Mouse (Mus musculus): ENCODE data around the gene Zfp775. TPM values are rescaled to one million over a fixed set of nuclear protein-coding genes. Genes with fewer than 3 reads are reported as not detected.
"Not testable (repeated sequence)": the region's sequence is repeated elsewhere in the genome, so short reads cannot be mapped to it uniquely, and the experiment has no call there.

Zfp775 gene
- polyA plus RNA-seq, 2 experiments, result 1.0 to 1.7 TPM

DNA sequence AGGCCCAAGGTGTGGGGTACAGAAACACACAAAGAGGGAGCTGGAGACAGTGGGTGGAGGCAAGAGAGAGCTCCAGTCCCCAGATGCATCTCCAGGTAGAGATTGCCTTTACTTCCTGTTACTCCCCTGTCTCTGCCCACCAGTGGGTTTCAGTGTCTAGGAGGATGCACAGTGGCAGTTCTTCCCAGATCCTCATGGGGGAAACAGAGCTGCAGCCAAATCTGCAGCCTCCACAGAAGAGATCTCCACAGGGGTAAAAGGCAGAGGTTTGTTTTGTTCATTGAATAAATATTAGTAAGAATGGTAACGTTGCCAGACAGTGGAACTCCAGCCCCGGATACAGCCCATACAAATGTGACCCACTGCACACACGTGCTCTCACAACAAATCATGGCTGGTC lies 8.8 kb downstream of the Zfp775 start:
- TF ChIP-seq CTCF (IDR thresholded peaks at IDR 0.05; ENCODE audit: low read depth) (no peak), EP300 (IDR thresholded peaks at IDR 0.05; ENCODE audit: low read depth) (no peak)
- Histone ChIP-seq H3K4me2 (ENCODE audit: low read depth) (no peak overlapping the region), H3K9ac (replicated peaks) (no peak overlapping the region), H3K27me3 (ENCODE audit: control insufficient read depth, insufficient read depth, low read length) (no peaks in the 10 kb centered on the region), H3K4me3 (ENCODE audit: insufficient read depth in 1 of 2, low read depth in 2 of 2, low read length in 2 of 2) (no peak overlapping the region), H3K36me3 (replicated peaks; ENCODE audit: control insufficient read depth, insufficient read depth, low read depth) (no peaks in the 10 kb centered on the region), H3K9me3 (ENCODE audit: control insufficient read depth, low read length) (no peaks in the 10 kb centered on the region), H3K27ac (no peak overlapping the region), H3K4me1 (replicated peaks; ENCODE audit: control insufficient read depth in 2 of 2, insufficient read depth in 2 of 2, low read length in 1 of 2) (no peaks in the 10 kb centered on the region; a peak in 1 of 4 replicates)
- ATAC-seq (ENCODE audit: insufficient read depth) (no peak), DNase-seq (ENCODE audit: low read depth in 3 of 3, low spot score in 3 of 3) (no peak)
- 50% methylated on average over 3 of the region's 3 CpGs for WGBS (ENCODE audit: insufficient replicate concordance)

DNA sequence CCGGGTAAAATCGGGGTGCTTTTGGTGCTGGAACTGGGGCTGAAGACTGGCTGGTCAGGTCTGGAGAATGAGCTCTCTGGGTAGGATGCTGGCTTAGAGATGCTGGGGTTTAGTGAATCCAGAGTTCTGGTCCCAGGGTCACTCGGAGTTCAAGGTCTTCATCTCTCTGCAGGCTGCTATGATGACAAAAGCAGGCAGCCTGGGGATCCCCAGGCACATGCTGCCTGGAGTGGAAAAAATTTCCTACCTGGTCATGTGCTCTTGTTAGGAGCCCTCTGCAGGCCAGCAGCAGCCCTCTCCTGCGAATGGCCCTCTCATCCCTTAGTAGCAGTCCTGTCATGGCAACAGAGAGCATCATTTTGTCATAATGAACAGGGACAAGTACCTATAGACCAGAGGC lies 11.6 kb downstream of the Zfp775 start:
- no peak overlapping the region for H3K4me2 ChIP-seq (ENCODE audit: low read depth)
- whole genome bisulfite sequencing (ENCODE audit: insufficient replicate concordance), result 65% methylated on average over 4 of the region's 4 CpGs
- H3K36me3 ChIP-seq (replicated peaks; ENCODE audit: control insufficient read depth, insufficient read depth, low read depth), result no peaks in the 10 kb centered on the region
- H3K4me1 ChIP-seq (replicated peaks; ENCODE audit: control insufficient read depth in 2 of 2, insufficient read depth in 2 of 2, low read length in 1 of 2), result no peaks in the 10 kb centered on the region; a peak in 1 of 4 replicates
- ATAC-seq (ENCODE audit: insufficient read depth) (no peak), DNase-seq (ENCODE audit: low read depth in 3 of 3, low spot score in 3 of 3) (no peak)
- no peak overlapping the region for H3K4me3 ChIP-seq (ENCODE audit: insufficient read depth in 1 of 2, low read depth in 2 of 2, low read length in 2 of 2)
- H3K27ac ChIP-seq, result no peak overlapping the region
- H3K9ac ChIP-seq (replicated peaks), result no peak overlapping the region
- no peaks in the 10 kb centered on the region for H3K9me3 ChIP-seq (ENCODE audit: control insufficient read depth, low read length)
- no peaks in the 10 kb centered on the region for H3K27me3 ChIP-seq (ENCODE audit: control insufficient read depth, insufficient read depth, low read length)
- no peak for TF ChIP-seq CTCF (IDR thresholded peaks at IDR 0.05; ENCODE audit: low read depth)
- no peak for TF ChIP-seq EP300 (IDR thresholded peaks at IDR 0.05; ENCODE audit: low read depth)

DNA sequence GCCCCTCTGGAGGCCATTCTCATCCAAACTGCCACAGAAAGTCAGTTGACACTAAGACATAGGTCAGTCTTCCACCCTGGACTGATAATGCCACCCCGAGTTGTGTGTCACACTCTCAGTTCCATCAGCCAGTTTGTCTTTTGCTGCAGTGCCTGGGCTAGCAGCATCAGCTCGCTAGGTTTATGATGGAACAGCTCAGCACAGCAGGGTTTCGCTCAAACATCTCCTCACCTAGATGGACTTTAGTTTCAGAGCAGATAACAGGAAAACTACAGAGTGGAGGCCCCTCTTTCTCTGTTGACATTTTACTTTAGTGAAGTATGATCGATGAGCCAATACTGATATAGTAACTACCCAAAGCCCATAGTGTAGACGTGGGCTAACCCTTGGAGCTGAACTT lies 12.9 kb downstream of the Zfp775 start:
- Histone ChIP-seq H3K4me1 (replicated peaks; ENCODE audit: control insufficient read depth in 2 of 2, insufficient read depth in 2 of 2, low read length in 1 of 2) (no peaks in the 10 kb centered on the region; a peak in 1 of 4 replicates), H3K4me3 (ENCODE audit: insufficient read depth in 1 of 2, low read depth in 2 of 2, low read length in 2 of 2) (no peak overlapping the region), H3K27ac (no peak overlapping the region), H3K27me3 (ENCODE audit: control insufficient read depth, insufficient read depth, low read length) (no peaks in the 10 kb centered on the region), H3K36me3 (replicated peaks; ENCODE audit: control insufficient read depth, insufficient read depth, low read depth) (no peaks in the 10 kb centered on the region), H3K4me2 (ENCODE audit: low read depth) (no peak overlapping the region), H3K9ac (replicated peaks) (no peak overlapping the region), H3K9me3 (ENCODE audit: control insufficient read depth, low read length) (no peaks in the 10 kb centered on the region)
- ATAC-seq (ENCODE audit: insufficient read depth), result no peak
- no peak for TF ChIP-seq CTCF (IDR thresholded peaks at IDR 0.05; ENCODE audit: low read depth)
- TF ChIP-seq EP300 (IDR thresholded peaks at IDR 0.05; ENCODE audit: low read depth), result no peak
- WGBS (ENCODE audit: insufficient replicate concordance), result 59% methylated on average over 5 of the region's 5 CpGs
- no peak for DNase-seq (ENCODE audit: low read depth in 3 of 3, low spot score in 3 of 3)

DNA sequence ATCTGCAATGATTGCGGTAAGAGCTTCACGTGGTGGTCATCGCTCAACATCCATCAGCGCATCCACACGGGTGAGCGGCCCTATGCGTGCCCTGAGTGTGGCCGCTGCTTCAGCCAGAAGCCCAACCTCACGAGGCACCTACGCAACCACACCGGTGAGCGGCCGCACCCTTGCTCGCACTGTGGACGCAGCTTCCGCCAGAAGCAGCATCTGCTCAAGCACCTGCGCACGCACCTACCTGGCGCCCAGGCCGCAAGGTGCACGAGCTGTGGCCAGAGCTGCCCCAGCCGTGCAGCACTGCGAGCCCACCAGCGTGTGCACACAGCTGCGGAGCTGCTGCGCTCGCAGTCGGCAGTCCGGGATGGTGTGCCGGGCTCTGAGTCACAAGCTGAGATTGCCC lies 18.2 kb downstream of the Zfp775 start:
- DNase-seq (ENCODE audit: low read depth in 3 of 3, low spot score in 3 of 3), result no peak
- H3K36me3 ChIP-seq (replicated peaks; ENCODE audit: control insufficient read depth, insufficient read depth, low read depth), result no peaks in the 10 kb centered on the region
- H3K4me2 ChIP-seq (ENCODE audit: low read depth), result no peak overlapping the region
- no peak for ATAC-seq (ENCODE audit: insufficient read depth)
- no peaks in the 10 kb centered on the region for H3K9me3 ChIP-seq (ENCODE audit: control insufficient read depth, low read length)
- H3K4me1 ChIP-seq (replicated peaks; ENCODE audit: control insufficient read depth in 2 of 2, insufficient read depth in 2 of 2, low read length in 1 of 2), result no peaks in the 10 kb centered on the region; a peak in 1 of 4 replicates
- 90% methylated on average over 30 of the region's 30 CpGs for WGBS (ENCODE audit: insufficient replicate concordance)
- no peak overlapping the region for H3K27ac ChIP-seq
- TF ChIP-seq EP300 (IDR thresholded peaks at IDR 0.05; ENCODE audit: low read depth) (no peak), CTCF (IDR thresholded peaks at IDR 0.05; ENCODE audit: low read depth) (no peak)
- H3K27me3 ChIP-seq (ENCODE audit: control insufficient read depth, insufficient read depth, low read length), result no peaks in the 10 kb centered on the region
- no peak overlapping the region for H3K9ac ChIP-seq (replicated peaks)
- no peak overlapping the region for H3K4me3 ChIP-seq (ENCODE audit: insufficient read depth in 1 of 2, low read depth in 2 of 2, low read length in 2 of 2)

DNA sequence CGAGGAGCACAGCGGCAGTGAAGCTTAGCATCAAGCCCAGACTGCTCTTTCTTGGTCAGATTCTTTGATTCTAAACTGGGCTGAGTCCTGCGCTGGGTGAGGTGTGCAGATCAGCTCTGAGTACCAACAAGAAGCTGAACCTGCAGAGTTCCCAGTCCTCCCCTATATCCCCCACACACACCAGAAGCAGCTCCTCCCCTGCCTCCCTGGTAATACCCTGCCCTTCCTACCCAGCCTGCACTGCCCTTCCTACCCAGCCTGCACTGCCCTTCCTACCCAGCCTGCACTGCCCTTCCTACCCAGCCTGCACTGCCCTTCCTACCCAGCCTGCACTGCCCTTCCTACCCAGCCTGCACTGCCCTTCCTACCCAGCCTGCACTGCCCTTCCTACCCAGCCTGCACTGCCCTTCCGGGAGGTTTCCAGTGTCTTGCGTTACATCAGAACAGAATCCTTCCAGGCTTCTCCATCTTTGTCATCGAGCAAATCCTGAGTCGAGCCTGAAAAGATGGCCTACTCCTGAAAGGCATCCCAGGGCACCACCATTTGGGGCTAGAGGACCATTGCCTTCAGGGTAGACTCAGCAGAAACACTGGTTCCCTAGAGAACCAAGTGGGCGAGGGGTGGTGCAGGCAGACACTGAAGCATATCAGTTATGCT lies 20.5 kb downstream of the Zfp775 start:
- not testable (repeated sequence) for H3K4me3 ChIP-seq (ENCODE audit: insufficient read depth in 1 of 2, low read depth in 2 of 2, low read length in 2 of 2); H3K4me2 ChIP-seq (ENCODE audit: low read depth); H3K9me3 ChIP-seq (ENCODE audit: control insufficient read depth, low read length); ATAC-seq (ENCODE audit: insufficient read depth); H3K27ac ChIP-seq; H3K4me1 ChIP-seq (replicated peaks; ENCODE audit: control insufficient read depth in 2 of 2, insufficient read depth in 2 of 2, low read length in 1 of 2); DNase-seq (ENCODE audit: low read depth in 3 of 3, low spot score in 3 of 3); H3K36me3 ChIP-seq (replicated peaks; ENCODE audit: control insufficient read depth, insufficient read depth, low read depth); H3K27me3 ChIP-seq (ENCODE audit: control insufficient read depth, insufficient read depth, low read length); H3K9ac ChIP-seq (replicated peaks)
- WGBS (ENCODE audit: insufficient replicate concordance), result 66% methylated on average over 8 of the region's 8 CpGs
